Mouse (Mus musculus) C2C12 (cell line): ENCODE measurements around the gene Fahd2a.

Experiments
- CEBPB ChIP-seq: IDR thresholded peaks from one replicate; pipeline ENCODE4 v1.6.1; 2011; ENCODE audit warnings: low read depth, mild to moderate bottlenecking, control low read depth, moderate library complexity
- CTCF ChIP-seq: IDR thresholded peaks from one replicate; pipeline ENCODE4 v1.5.1; 2011; ENCODE audit not compliant: control insufficient read depth, insufficient read depth, insufficient read length
- USF1 ChIP-seq: IDR thresholded peaks from one replicate; pipeline ENCODE4 v1.6.1; 2011; ENCODE audit warnings: low read depth, mild to moderate bottlenecking, control low read depth, moderate library complexity

DNA sequence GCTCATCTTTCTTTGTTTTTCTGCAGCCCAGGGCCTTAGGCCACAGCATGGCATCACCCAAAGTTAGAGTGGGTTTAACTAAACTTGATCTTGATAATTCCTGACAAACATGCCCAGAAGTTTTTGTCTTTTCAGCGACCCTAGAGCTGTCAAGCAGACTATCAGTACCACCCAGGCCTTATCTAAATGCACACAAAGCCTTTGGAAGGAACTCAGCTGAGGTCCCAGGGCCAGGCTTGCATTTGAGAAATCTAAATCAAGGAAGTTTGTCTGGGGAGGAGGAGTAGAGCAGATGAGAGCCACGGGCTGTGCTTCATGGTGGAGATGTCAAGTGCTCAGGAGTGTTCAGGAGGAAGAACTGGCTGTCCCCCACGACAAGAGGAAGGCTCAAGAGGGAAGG is 2.5 kb upstream of the Fahd2a start:
- no peak for TF ChIP-seq CTCF
- no peak for TF ChIP-seq CEBPB
- TF ChIP-seq USF1 = no peak
